Mouse (Mus musculus) c-Kit-negative CD71-positive TER-119-positive erythroid progenitor cells, embryonic 14.5 days (primary cell): ENCODE data around the gene Rps19.
"Not testable (repeated sequence)": the region's sequence is repeated elsewhere in the genome, so short reads cannot be mapped to it uniquely, and the experiment has no call there.

Experiments
- DNase-seq: peaks from one replicate; pipeline ENCODE4 v3.0.0-alpha.2; 2013; ENCODE audit warnings: low read depth, low spot score

Gene Rps19

DNA sequence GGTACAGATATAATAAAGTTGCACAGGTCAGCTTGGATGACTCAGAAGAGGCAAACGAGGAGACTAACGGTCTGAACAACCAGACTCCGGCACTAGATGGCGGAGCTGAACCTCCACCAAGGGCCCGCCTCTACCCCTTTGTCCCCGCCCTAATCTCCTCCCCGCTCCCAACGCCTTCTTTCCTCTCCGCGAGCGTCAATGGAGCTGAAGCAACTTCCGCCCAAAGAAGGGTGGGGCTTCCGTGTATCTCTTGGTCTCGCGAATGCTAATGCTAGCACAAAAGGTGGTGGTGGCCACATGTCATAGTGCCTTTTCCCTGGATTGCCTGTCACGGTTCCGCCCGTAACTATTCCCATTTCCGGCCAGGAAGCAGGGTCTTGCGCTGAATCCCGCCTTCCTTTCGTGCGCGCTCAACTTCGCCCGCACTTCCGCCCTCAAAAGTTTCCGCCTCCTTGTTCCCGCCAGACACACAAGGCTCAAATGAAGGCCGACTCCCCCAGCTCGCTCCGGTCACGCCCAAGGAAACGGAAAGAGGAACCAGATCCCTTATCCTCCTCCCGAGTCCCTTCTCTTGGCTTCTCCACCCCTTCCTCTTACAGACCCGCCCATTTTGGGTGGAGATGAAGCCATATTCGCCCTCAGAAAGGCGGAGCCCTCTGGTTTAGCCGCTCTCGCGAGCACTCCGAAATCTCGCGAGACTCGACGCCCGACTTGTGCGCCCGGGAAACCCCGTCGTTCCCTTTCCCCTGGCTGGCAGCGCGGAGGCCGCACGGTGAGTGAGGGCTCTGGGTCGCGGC lies at the start of gene Rps19:
TSS of gene Rps19 (plus strand) at position 476 of the 797 bp plus-strand sequence.
- DNase-seq, result peak; percentile 99

DNA sequence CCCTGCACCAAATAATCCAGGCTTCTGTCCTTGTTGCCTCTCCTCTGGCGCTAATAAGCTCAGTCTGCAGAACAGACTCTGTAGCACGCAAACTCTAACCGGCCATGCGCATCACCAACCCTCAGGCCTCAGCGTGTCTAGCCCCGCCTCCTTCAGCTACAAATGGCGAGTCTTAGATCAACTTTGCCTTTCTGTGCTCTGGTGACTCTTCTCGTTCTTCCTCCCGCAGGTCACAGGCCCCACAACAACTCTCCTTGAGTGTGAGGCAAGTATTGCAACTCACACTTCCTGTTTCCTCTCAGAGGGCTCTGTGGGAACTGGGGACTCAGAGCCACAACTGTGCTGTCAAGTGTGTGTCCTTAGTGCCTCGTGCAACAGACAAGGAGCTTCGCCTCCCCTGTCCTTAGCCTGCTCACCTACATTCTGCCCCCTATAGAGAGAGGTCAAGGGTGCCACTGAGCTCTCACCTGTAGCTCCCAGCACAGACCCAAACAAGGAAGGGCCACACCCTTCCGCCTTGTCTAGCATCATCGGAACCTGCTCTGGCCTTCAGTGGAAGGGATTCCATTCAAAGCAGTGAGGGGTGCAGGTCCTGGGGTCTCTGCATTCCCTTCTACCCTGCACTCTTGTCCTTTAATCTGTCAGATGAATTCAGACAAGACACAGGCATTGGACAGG lies 45.3 kb upstream of the Rps19 start:
- DNase-seq, result not testable (repeated sequence)

DNA sequence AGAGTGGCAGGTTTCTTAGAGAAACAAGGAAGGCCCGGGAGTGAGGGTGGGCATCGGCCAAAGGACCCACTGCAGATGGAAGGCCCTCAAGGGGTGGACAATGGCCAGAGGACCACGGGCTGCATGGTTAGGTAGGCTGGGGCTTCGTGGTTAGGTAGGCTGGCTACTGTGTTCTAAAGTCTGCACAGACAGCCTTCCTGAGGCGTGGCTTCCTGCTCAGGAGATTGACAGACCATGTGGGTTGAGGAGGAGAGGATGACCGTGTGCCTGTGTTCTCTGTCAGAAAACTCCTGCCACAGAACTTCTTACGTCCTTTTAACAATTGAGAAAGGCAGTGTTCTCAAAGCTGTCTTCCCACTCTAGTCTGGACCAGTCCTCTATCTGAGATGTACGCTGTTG lies 44.8 kb upstream of the Rps19 start:
- DNase-seq, result no peak

DNA sequence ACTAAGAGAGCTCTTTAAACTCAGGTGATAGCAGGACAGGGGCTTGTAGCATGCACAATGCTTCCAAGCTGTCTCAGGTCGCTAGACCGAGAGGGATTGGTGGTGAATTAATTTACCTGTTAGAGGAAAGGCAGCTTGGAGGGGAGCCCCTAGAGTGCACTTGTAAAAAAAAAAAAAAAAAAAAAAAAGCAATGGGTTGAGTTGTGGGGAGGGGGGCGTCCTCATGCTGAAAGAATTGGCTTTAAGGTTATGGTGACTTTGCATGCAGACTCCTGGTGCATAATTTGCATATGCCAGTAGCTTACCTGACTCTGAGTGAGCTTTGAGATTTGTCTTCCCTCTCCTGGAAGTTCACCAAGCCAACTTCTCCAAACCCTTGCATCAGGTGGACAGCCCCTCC lies 43.8 kb upstream of the Rps19 start:
- no peak for DNase-seq

DNA sequence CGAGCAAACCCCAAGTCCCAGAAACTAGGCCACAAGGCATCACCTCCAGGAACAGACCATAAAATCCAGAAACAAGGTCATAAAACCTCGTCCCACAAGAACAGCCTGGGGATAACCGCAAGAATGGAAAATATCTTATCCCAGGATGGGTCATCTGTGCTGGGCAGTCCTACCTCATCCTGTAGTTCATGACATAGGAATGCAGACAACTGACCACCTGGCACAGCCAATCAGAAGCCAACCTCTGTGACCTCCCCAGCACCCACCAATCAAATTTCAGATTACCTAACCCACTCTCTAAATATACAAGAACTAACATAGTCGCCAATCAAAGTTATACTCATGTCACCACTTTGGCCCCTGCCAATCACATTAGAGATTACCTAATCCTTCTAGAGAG lies 43.2 kb upstream of the Rps19 start:
- DNase-seq, result no peak

DNA sequence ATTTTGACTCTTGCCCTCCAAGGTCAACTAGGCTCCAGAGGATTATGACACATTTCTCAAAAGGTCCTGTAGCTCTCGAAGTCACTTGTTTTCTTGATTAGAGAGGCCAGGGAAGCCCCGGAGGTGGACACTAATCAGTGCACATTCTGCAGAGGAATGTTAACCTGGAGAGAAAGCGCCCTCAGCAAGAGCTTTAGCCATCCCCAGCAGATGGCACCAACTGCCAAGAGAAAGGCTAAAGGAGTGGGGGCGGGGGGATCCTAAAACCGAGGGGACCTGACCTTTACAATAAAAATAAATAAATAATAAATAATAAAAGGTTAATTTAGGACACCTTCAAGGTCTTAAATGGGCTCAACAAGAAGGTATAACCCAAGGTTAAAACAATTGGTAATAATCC lies 40.0 kb upstream of the Rps19 start:
- no peak for DNase-seq

DNA sequence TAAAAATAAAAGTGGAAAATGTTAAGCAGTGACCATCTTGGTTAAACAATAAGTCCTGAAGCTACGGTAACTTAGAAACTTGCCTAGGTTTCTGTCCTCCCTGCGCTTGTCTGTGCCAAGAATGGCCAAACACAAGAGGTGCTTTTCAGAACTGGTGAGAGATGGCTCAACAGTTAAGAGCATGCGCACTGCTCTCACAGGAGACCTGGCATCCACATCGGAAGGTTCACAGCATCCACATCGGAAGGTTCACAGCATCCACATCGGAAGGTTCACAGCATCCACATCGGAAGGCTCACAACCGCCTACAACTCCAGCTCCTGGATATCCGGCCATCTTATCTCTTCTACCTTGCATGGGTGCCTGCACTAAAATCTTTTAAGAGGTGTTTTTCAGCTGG lies 39.0 kb upstream of the Rps19 start:
- no peak for DNase-seq

DNA sequence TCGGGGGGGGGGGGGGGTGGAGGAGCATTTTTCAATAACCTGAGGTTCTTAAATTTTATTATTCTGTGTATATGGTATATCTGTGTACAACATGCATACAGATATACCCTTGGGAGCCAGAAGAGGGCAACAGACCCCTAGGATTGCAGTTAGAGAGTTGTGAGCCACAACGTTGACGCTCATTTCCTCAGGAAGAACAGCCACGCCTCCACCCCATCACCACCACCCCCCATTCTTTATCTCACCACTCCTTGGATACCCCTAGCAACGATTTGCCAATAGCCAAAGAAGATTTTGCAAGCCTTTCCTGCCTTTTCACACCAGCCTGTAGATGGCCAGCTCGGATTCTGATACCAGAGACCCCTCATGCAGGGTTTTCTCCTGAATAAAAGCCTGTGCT lies 38.5 kb upstream of the Rps19 start:
- DNase-seq, result peak; percentile 40

DNA sequence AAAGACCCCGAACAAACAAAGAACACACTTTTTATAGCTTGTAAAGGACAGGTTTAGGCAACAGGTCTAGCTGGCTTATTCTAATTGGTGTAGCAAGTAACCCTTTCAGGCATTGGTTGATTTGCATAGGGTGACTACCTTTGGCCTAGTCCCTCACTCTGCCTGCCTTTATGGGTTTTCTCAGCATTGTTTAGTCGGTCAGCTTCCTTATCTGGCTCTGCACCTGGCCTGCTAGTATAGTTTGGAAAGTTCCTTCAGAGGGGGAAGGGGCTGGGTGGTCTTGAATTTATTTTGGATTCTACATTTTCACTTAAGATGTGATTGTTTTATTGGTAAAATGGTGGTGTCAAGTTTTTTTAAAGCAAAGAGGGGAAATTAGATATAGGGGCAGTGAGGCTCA lies 37.6 kb upstream of the Rps19 start:
- DNase-seq, result not testable (repeated sequence)

DNA sequence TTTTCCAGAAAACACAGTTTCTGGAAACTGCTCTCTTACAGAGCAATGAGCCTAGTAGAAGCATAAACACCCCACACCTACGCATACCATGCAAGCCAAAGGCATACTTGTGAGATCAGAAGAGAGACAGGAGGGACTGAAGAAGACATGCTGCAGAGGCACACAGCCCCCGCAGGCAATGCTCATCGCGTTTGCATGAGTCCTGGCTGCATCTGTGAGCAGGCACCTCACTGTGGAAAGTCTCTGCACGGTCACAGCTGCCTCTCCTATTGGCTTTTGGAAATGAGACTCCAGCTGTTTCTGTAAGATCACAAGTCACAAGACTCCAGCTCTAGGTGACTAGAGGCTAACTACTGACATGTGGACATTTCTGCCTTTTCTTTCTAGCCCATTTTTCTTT lies 34.0 kb upstream of the Rps19 start:
- DNase-seq, result no peak

DNA sequence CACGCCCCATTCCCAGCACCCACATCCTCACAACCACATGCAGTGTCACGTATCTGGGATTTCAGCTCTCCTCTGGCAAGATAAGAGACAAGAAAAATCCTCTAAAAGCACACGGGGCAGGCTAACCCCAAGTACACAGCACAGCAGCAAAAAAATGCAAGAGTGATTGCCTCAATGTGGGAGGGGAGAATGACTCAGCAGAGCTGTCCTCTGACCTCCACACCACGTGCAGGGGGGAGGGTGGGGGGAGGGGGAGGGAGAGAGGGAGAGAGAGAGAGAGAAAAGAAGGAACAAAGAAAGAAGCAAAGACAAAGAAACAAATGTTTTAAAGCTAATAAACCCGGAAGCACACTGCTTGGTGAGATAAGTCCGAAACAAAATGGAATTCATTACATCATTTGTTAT lies 33.3 kb upstream of the Rps19 start:
- peak; percentile 70 for DNase-seq

DNA sequence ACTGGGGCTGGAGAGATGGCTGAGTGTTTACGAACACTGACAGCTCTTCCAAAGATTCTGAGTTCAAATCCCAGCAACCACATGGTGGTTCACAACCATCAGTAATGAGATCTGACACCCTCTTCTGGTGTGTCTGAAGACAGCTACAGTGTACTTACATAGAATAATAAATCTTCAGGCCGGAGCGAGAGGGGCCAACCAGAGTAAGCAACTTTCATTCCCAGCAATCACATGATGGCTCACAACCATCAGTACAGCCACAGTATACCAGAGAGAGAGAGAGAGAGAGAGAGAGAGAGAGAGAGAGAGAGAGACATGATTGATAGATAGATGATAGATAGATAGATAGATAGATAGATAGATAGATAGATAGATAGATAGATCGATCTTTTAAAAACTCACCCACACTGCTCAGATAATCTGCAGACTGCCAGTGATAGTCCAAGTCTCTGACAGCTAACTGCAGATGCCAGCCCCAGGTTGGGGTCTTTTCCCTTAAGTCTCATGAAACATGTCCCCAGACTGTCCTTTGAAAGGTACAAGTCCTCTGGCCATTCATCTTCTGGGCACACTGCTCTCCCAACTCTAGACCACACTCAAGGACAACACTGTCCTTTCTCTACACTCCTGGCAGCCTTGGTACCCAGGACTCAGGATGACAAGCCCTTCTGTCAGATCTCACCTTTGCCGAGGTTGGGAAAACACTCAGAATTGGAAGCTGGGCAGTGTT lies 32.4 kb upstream of the Rps19 start:
- DNase-seq, result peak; percentile 30

DNA sequence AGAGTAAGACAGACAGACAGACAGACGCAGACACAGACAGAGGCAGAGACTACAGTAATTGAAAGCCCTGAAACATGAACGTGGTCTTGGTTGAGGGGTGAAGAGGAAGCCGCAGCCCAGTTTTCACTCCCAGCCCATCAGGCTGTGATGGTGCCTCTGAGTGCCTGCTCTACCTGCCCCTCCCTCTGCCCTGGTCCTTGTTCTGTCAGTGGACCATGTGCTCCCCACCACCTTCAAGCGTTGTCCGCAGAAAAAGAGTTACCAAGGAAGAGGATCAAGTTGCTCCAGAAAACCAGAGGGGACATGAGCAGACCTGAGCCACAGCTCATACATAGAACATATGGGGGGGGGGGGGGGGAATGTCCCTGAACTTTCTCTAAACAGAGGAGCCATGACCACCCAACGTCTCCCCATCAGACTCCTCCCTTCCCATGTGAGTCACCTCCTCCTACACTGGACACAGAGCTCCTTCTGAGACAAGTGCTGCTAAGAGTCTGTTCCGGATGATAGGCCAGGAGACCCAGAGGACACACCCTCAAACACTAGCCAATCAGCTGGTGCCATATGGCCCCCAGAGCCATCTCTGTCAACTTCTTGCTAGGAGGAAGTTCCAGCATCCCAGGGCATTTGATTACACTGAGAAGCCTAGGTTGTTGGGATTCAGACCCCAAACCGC lies 31.5 kb upstream of the Rps19 start:
- DNase-seq, result peak; percentile 88

DNA sequence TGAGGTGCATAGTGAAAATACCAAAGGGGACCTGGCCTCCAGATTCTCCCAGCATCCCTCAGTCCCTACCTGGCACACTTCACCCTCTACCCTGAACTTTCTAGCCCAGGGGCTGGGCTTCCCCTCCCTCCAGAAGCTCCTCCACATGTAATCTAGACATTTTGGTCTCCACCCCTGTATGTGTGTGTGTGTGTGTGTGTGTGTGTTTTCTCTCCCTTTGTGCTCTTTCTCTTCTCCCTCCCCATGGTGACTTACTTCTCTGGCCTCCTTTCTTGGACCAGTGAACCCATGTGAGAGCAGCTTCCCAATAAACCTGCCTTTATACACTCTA lies 31.0 kb upstream of the Rps19 start:
- no peak for DNase-seq

DNA sequence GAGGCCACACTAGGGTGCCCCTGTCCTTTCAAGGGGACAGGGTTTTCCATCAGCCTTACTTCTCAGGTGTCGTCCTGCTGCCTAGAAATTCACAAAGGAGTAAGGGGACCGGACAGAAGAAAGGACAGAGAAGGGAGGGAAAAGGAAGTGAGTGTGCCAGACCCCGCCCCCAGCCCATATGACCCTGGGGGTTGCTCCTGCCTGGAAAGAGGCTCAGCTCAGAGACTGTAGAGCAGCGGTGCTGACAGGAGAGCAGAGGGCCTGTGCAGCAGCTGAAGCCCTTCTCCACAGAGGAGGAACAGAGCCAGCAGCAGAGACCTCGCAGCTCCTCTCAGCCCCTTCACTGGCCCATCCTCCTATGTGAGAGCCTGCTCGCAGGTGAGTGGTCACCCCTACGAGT lies 30.5 kb upstream of the Rps19 start:
- DNase-seq, result no peak

DNA sequence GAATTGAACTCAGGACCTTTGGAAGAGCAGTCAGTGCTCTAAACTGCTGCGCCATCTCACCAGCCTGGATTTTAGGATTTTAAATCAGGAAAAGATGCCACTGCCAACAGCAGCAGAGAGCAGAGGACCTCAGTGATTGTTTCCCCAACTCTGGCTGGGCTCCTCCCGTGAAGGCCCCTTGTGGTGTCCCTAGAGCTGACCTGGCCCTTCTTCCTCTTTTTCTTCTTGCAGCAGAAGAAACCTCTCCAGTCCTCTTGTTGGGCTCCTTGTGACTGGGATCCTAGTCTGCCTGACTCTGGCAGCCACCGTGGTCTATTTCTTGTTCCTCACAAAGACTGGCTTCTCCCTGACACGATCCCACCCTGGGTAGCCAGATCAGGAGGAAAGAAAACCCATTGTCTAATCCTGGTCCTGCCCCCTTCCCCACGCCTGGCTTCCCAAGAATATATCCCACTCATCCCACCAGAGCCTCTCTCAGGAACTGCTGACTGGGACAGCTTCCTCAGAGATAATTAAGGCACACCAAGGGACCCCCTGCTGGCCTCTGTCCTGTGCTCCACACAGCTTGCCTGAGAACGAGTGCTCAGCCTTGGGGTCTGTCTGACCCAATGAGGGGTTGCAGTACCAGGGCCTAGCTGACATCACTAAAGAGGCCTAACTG lies 27.6 kb upstream of the Rps19 start:
- DNase-seq, result no peak

DNA sequence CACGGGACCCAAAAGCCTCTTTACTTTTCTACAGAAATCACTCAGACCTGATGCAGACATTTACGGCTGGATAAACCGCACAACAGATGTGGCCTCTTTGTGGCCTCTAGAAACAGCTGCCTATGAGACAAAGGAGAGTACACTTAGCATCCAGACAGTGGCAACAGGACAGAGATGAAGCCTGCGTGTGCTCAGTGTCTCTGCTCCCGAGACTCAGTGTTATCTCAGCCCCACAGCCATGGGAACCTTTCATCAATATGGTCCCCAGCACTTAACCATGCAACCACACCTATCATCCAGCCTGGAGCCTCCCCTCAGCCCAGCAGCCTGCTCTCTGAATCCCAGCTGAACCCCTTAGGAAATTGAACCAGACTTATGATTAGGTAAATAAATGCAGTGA lies 24.9 kb upstream of the Rps19 start:
- peak; percentile 78 for DNase-seq

DNA sequence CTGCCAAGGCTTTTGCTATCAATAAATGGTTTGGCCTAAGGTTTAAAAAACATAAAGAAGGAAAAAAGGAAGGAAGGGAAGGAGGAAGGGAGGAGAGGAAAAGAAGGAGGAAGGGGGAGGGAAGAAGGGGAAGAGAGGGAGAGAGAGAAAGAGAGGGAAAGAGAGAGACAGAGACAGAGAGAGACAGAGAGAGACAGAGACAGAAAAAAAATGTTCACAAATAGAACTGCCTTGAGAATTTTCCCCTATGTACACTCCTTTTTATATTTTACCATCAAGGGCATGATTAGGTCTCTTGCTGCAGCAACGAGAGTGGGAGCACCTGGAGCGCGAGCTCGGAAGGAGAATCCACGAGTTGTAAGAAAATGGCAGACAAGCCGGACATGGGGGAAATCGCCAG lies 22.3 kb upstream of the Rps19 start, which contains the start of gene Gm9844:
TSS of gene Gm9844 (plus strand) at position 301 of the 400 bp plus-strand sequence.
- DNase-seq, result no peak

DNA sequence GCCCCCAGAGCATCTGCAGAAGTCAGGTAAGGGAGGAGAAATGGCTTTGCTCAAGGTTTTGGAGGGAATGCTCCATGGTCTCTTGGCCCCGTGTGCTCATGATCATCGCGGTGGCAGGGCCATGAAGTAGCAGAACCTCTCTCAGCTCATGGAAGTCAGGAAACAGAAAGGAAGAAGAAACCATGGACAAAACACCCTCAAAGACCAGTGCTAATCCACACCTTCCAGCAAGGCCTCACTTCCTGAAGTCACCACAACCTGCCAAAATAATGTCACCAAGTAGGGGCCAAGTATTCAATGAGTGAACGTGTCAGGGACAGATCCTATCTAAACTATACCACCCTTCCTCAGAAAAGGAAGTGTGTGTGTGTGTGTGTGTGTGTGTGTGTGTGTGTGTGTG lies 21.3 kb upstream of the Rps19 start:
- DNase-seq, result no peak

DNA sequence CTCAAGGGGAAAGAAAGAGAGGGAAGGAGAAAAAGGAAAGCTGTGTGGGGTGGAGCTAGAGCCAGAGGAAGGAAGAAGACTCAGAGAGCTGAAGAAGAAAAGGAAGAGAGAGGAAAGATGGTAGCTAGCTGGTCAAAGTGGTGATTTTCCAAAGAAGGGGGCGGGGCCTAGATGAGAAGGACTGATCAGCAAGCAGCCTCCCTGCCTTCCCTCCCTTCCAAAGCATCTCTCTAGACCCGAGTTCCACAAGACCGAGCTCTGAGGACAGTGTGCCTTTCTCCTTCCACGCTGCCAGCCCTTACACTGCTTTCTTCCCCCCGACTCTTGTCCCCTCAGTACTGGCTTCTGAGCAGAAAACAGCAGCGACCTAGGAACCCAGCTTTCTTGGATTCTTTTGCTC lies 20.0 kb upstream of the Rps19 start:
- no peak for DNase-seq

DNA sequence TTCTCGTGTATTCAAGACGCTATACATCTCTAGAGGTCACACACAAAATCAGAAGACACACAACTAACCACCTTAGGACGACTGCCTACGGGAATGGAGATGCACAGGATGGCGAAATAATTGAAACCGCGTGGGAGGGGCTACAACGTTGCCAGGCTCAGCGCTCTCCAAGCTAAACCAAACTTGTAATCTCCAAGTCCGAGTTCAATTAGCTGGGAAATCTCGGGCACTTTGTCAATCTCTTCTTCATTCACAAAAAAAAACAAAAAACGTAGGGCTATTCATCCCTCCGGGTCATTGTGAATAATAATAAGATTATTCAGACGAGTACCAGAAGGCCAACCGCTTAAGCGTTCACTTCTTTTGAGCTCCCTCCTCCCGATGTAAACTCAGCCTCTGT lies 15.1 kb upstream of the Rps19 start:
- DNase-seq, result no peak
